Mouse (Mus musculus) heart, postnatal 0 days (tissue): Measurements from ENCODE around the gene Tshr.

Experiments
- CTCF ChIP-seq: IDR thresholded peaks from 2 replicates; pipeline ENCODE4 v1.5.1; 2016; ENCODE audit warnings: antibody characterized with exemption, control low read depth, low read depth
- EP300 ChIP-seq: IDR thresholded peaks from 2 replicates; pipeline ENCODE4 v1.6.1; 2016; ENCODE audit warnings: antibody characterized with exemption, low read depth

GRCm38 (mm10) chr12:91523626-91524025 lies 139.3 kb downstream of the Tshr start:
- TF ChIP-seq CTCF (no peak), EP300 (no peak)
